Mouse (Mus musculus): ENCODE measurements around the gene Kdm4a. TPM values are rescaled to one million over a fixed set of nuclear protein-coding genes. Genes with fewer than 3 reads are reported as not detected.

The Kdm4a gene
- polyA plus RNA-seq, 1 experiment from 2014 or later: 42.1 TPM

GRCm38 (mm10) chr4:118171006-118171405 lies 8.8 kb downstream of the Kdm4a start:
- Histone ChIP-seq H3K4me1 (ENCODE audit: control insufficient read depth, insufficient read depth, low read length) (no peaks in the 10 kb centered on the region), H3K9ac (ENCODE audit: low read depth, low read length) (no peak overlapping the region), H3K4me2 (ENCODE audit: low read length) (no peak overlapping the region), H3K27me3 (ENCODE audit: control insufficient read depth, insufficient read depth, low read depth, low read length) (no peaks in the 10 kb centered on the region), H3K9me3 (replicated peaks; ENCODE audit: control insufficient read depth, low read length, poor library complexity, severe bottlenecking) (no peaks in the 10 kb centered on the region), H3K36me3 (ENCODE audit: control insufficient read depth, insufficient read depth, low read length) (peaks cover 79% of the 10 kb centered on the region), H3K27ac (ENCODE audit: low read length) (no peak overlapping the region), H3K4me3 (ENCODE audit: low read depth, low read length) (no peak overlapping the region)
- 88% methylated on average over 9 of the region's 9 CpGs for WGBS
- no peak for ATAC-seq

- Histone ChIP-seq H3K9me3 (replicated peaks; ENCODE audit: control insufficient read depth, low read length, poor library complexity, severe bottlenecking) (no peaks in the 10 kb centered on the region), H3K27ac (ENCODE audit: low read length) (no peak overlapping the region), H3K36me3 (ENCODE audit: control insufficient read depth, insufficient read depth, low read length) (peaks cover 80% of the 10 kb centered on the region), H3K4me1 (ENCODE audit: control insufficient read depth, insufficient read depth, low read length) (no peaks in the 10 kb centered on the region), H3K9ac (ENCODE audit: low read depth, low read length) (no peak overlapping the region), H3K4me3 (ENCODE audit: low read depth, low read length) (no peak overlapping the region), H3K4me2 (ENCODE audit: low read length) (no peak overlapping the region), H3K27me3 (ENCODE audit: control insufficient read depth, insufficient read depth, low read depth, low read length) (no peaks in the 10 kb centered on the region)
- 94% methylated on average over 12 of the region's 12 CpGs for WGBS
- no peak for ATAC-seq
These were observed 17.7 kb downstream of the Kdm4a start for GRCm38 (mm10) chr4:118162123-118162522.

- Histone ChIP-seq H3K4me2 (ENCODE audit: low read length) (no peak overlapping the region), H3K36me3 (ENCODE audit: control insufficient read depth, insufficient read depth, low read length) (peaks cover 73% of the 10 kb centered on the region), H3K4me3 (ENCODE audit: low read depth, low read length) (no peak overlapping the region), H3K4me1 (ENCODE audit: control insufficient read depth, insufficient read depth, low read length) (no peaks in the 10 kb centered on the region), H3K9me3 (replicated peaks; ENCODE audit: control insufficient read depth, low read length, poor library complexity, severe bottlenecking) (no peaks in the 10 kb centered on the region), H3K27me3 (ENCODE audit: control insufficient read depth, insufficient read depth, low read depth, low read length) (no peaks in the 10 kb centered on the region), H3K9ac (ENCODE audit: low read depth, low read length) (no peak overlapping the region), H3K27ac (ENCODE audit: low read length) (no peak overlapping the region)
- no peak for ATAC-seq
- 100% methylated on average over 3 of the region's 3 CpGs for WGBS
These were observed 22.2 kb downstream of the Kdm4a start for GRCm38 (mm10) chr4:118157666-118158065.

GRCm38 (mm10) chr4:118156559-118156958 lies 23.3 kb downstream of the Kdm4a start:
- Histone ChIP-seq H3K4me1 (ENCODE audit: control insufficient read depth, insufficient read depth, low read length) (no peaks in the 10 kb centered on the region), H3K4me3 (ENCODE audit: low read depth, low read length) (no peak overlapping the region), H3K4me2 (ENCODE audit: low read length) (no peak overlapping the region), H3K36me3 (ENCODE audit: control insufficient read depth, insufficient read depth, low read length) (peaks cover 69% of the 10 kb centered on the region), H3K9me3 (replicated peaks; ENCODE audit: control insufficient read depth, low read length, poor library complexity, severe bottlenecking) (no peaks in the 10 kb centered on the region), H3K9ac (ENCODE audit: low read depth, low read length) (no peak overlapping the region), H3K27me3 (ENCODE audit: control insufficient read depth, insufficient read depth, low read depth, low read length) (no peaks in the 10 kb centered on the region), H3K27ac (ENCODE audit: low read length) (no peak overlapping the region)
- 75% methylated on average over 15 of the region's 15 CpGs for WGBS
- ATAC-seq: no peak

- Histone ChIP-seq H3K27ac (ENCODE audit: low read length) (no peak overlapping the region), H3K4me2 (ENCODE audit: low read length) (no peak overlapping the region), H3K27me3 (ENCODE audit: control insufficient read depth, insufficient read depth, low read depth, low read length) (no peaks in the 10 kb centered on the region), H3K36me3 (ENCODE audit: control insufficient read depth, insufficient read depth, low read length) (peaks cover 57% of the 10 kb centered on the region), H3K9me3 (replicated peaks; ENCODE audit: control insufficient read depth, low read length, poor library complexity, severe bottlenecking) (no peaks in the 10 kb centered on the region), H3K4me3 (ENCODE audit: low read depth, low read length) (no peak overlapping the region), H3K9ac (ENCODE audit: low read depth, low read length) (no peak overlapping the region), H3K4me1 (ENCODE audit: control insufficient read depth, insufficient read depth, low read length) (no peaks in the 10 kb centered on the region)
- 94% methylated on average over 5 of the region's 5 CpGs for WGBS
- ATAC-seq: no peak
These were observed 25.0 kb downstream of the Kdm4a start for GRCm38 (mm10) chr4:118154889-118155288.

- ATAC-seq: no peak
- H3K4me1 ChIP-seq (ENCODE audit: control insufficient read depth, insufficient read depth, low read length): no peaks in the 10 kb centered on the region
- WGBS: 93% methylated on average over 17 of the region's 17 CpGs
- H3K9me3 ChIP-seq (replicated peaks; ENCODE audit: control insufficient read depth, low read length, poor library complexity, severe bottlenecking): no peaks in the 10 kb centered on the region
- no peak overlapping the region for H3K9ac ChIP-seq (ENCODE audit: low read depth, low read length)
- H3K4me3 ChIP-seq (ENCODE audit: low read depth, low read length): no peak overlapping the region
- H3K36me3 ChIP-seq (ENCODE audit: control insufficient read depth, insufficient read depth, low read length): peaks cover 60% of the 10 kb centered on the region
- H3K4me2 ChIP-seq (ENCODE audit: low read length): no peak overlapping the region
- no peaks in the 10 kb centered on the region for H3K27me3 ChIP-seq (ENCODE audit: control insufficient read depth, insufficient read depth, low read depth, low read length)
- no peak overlapping the region for H3K27ac ChIP-seq (ENCODE audit: low read length)
These were observed 27.6 kb downstream of the Kdm4a start for GRCm38 (mm10) chr4:118152020-118152785.

GRCm38 (mm10) chr4:118150804-118151203 lies 29.0 kb downstream of the Kdm4a start:
- Histone ChIP-seq H3K4me2 (ENCODE audit: low read length) (no peak overlapping the region), H3K4me1 (ENCODE audit: control insufficient read depth, insufficient read depth, low read length) (no peaks in the 10 kb centered on the region), H3K27me3 (ENCODE audit: control insufficient read depth, insufficient read depth, low read depth, low read length) (no peaks in the 10 kb centered on the region), H3K36me3 (ENCODE audit: control insufficient read depth, insufficient read depth, low read length) (peaks cover 65% of the 10 kb centered on the region), H3K9me3 (replicated peaks; ENCODE audit: control insufficient read depth, low read length, poor library complexity, severe bottlenecking) (no peaks in the 10 kb centered on the region), H3K9ac (ENCODE audit: low read depth, low read length) (no peak overlapping the region), H3K4me3 (ENCODE audit: low read depth, low read length) (no peak overlapping the region), H3K27ac (ENCODE audit: low read length) (no peak overlapping the region)
- WGBS: 95% methylated on average over 7 of the region's 7 CpGs
- no peak for ATAC-seq

- Histone ChIP-seq H3K4me2 (ENCODE audit: low read length) (no peak overlapping the region), H3K4me1 (ENCODE audit: control insufficient read depth, insufficient read depth, low read length) (no peaks in the 10 kb centered on the region), H3K27ac (ENCODE audit: low read length) (no peak overlapping the region), H3K4me3 (ENCODE audit: low read depth, low read length) (no peak overlapping the region), H3K27me3 (ENCODE audit: control insufficient read depth, insufficient read depth, low read depth, low read length) (no peaks in the 10 kb centered on the region), H3K36me3 (ENCODE audit: control insufficient read depth, insufficient read depth, low read length) (peaks cover 72% of the 10 kb centered on the region), H3K9ac (ENCODE audit: low read depth, low read length) (no peak overlapping the region), H3K9me3 (replicated peaks; ENCODE audit: control insufficient read depth, low read length, poor library complexity, severe bottlenecking) (no peaks in the 10 kb centered on the region)
- 86% methylated on average over 14 of the region's 14 CpGs for WGBS
- ATAC-seq: no peak
These were observed 29.7 kb downstream of the Kdm4a start for GRCm38 (mm10) chr4:118149956-118150680.

GRCm38 (mm10) chr4:118149055-118149576 lies 30.7 kb downstream of the Kdm4a start:
- H3K9ac ChIP-seq (ENCODE audit: low read depth, low read length): no peak overlapping the region
- 93% methylated on average over 10 of the region's 10 CpGs for WGBS
- no peaks in the 10 kb centered on the region for H3K4me1 ChIP-seq (ENCODE audit: control insufficient read depth, insufficient read depth, low read length)
- H3K36me3 ChIP-seq (ENCODE audit: control insufficient read depth, insufficient read depth, low read length): peaks cover 71% of the 10 kb centered on the region
- no peak for ATAC-seq
- H3K27ac ChIP-seq (ENCODE audit: low read length): no peak overlapping the region
- no peaks in the 10 kb centered on the region for H3K9me3 ChIP-seq (replicated peaks; ENCODE audit: control insufficient read depth, low read length, poor library complexity, severe bottlenecking)
- no peak overlapping the region for H3K4me3 ChIP-seq (ENCODE audit: low read depth, low read length)
- H3K27me3 ChIP-seq (ENCODE audit: control insufficient read depth, insufficient read depth, low read depth, low read length): no peaks in the 10 kb centered on the region
- no peak overlapping the region for H3K4me2 ChIP-seq (ENCODE audit: low read length)

Measured in midbrain, embryonic 16.5 days (tissue).